In genomic region chr4:58578488-58578887, GRCm38 (mm10) we compare ENCODE assay signal across 11 mouse cellular contexts. TPM values are rescaled to one million over a fixed set of nuclear protein-coding genes. Genes with fewer than 3 reads are reported as not detected.
A peak's percentile ranks its signal among the peaks of the same experiment; 100 is the strongest.
DNase-seq lines count a peak whose midpoint lies in the region; ATAC-seq and TF ChIP-seq lines count a peak whose summit lies in the region.
"Had no signal": no experiment of that assay in that cellular context is flagged by ENCODE, and none has a peak within 500 bp of the region (broad histone marks: within the 10 kb centered on the region; RNA-seq: fewer than 3 reads in every experiment).

No protein-coding gene starts in this region.

- 0 out of 2 replicates have a peak overlapping the region, but pooled peaks have one; percentile 46 for H3K27ac ChIP-seq in limb, embryonic 10.5 days
- H3K27ac ChIP-seq in stomach, postnatal 0 days (replicated peaks): no peak overlapping the region
- H3K27ac ChIP-seq in hindbrain, embryonic 12.5 days: no peak overlapping the region
- H3K27ac ChIP-seq in midbrain, embryonic 13.5 days: no peak overlapping the region
- H3K27ac ChIP-seq: liver, embryonic 12.5 days; neural tube, embryonic 12.5 days had no signal

- no peak overlapping the region for H3K9ac ChIP-seq in stomach, postnatal 0 days (ENCODE audit: low read length)
- H3K9ac ChIP-seq in hindbrain, embryonic 12.5 days: no peak overlapping the region
- H3K9ac ChIP-seq in midbrain, embryonic 13.5 days (replicated peaks): no peak overlapping the region
- H3K9ac ChIP-seq: liver, embryonic 12.5 days; neural tube, embryonic 12.5 days had no signal

- peak; percentile 66; the same call in 1 of the 2 replicates for ATAC-seq in stomach, postnatal 0 days (ENCODE audit: low FRiP score, low TSS enrichment)
- ATAC-seq in erythroid progenitor cell, adult 5-6 weeks (replicated peaks; ENCODE audit: low FRiP score, poor library complexity, severe bottlenecking): no peak
- no peak for ATAC-seq in hindbrain, embryonic 12.5 days (ENCODE audit: low FRiP score)
- no peak for ATAC-seq in midbrain, embryonic 13.5 days
- ATAC-seq: liver, embryonic 12.5 days had no signal

- intact Hi-C loops in heart, postnatal 10 days (cut with DNase I): no loop called here

- H3K9me3 ChIP-seq in limb, embryonic 10.5 days (replicated peaks): no peaks in the 10 kb centered on the region
- H3K9me3 ChIP-seq in stomach, postnatal 0 days (ENCODE audit: control insufficient read depth, low read length): no peaks in the 10 kb centered on the region
- no peaks in the 10 kb centered on the region for H3K9me3 ChIP-seq in hindbrain, embryonic 12.5 days (replicated peaks)
- H3K9me3 ChIP-seq in midbrain, embryonic 13.5 days: no peaks in the 10 kb centered on the region
- H3K9me3 ChIP-seq: liver, embryonic 12.5 days; neural tube, embryonic 12.5 days had no signal

- TF ChIP-seq CTCF in stomach, postnatal 0 days (IDR thresholded peaks at IDR 0.05; ENCODE audit: low read depth): peak; percentile 41

- H3K4me1 ChIP-seq in limb, embryonic 10.5 days: peaks cover 24% of the 10 kb centered on the region
- no peaks in the 10 kb centered on the region for H3K4me1 ChIP-seq in stomach, postnatal 0 days (replicated peaks; ENCODE audit: control insufficient read depth, insufficient read depth)
- no peaks in the 10 kb centered on the region for H3K4me1 ChIP-seq in hindbrain, embryonic 12.5 days
- no peaks in the 10 kb centered on the region for H3K4me1 ChIP-seq in midbrain, embryonic 13.5 days (replicated peaks)
- H3K4me1 ChIP-seq: liver, embryonic 12.5 days; neural tube, embryonic 12.5 days had no signal

- 34% methylated on average over 2 of the region's 2 CpGs for WGBS in limb, embryonic 10.5 days
- 33% methylated on average over 2 of the region's 2 CpGs for WGBS in stomach, postnatal 0 days
- 39% methylated on average over 2 of the region's 2 CpGs for WGBS in hindbrain, embryonic 12.5 days
- WGBS in midbrain, embryonic 13.5 days: 50% methylated on average over 2 of the region's 2 CpGs

- H3K4me2 ChIP-seq in stomach, postnatal 0 days (replicated peaks; ENCODE audit: low read depth): no peak overlapping the region
- H3K4me2 ChIP-seq in hindbrain, embryonic 12.5 days (replicated peaks): no peak overlapping the region
- no peak overlapping the region for H3K4me2 ChIP-seq in midbrain, embryonic 13.5 days (replicated peaks)
- H3K4me2 ChIP-seq: liver, embryonic 12.5 days; neural tube, embryonic 12.5 days had no signal

- no peaks in the 10 kb centered on the region for H3K27me3 ChIP-seq in limb, embryonic 10.5 days (ENCODE audit: low read depth, poor library complexity, severe bottlenecking)
- no peaks in the 10 kb centered on the region for H3K27me3 ChIP-seq in stomach, postnatal 0 days (ENCODE audit: control insufficient read depth, insufficient read depth, low read length)
- H3K27me3 ChIP-seq in hindbrain, embryonic 12.5 days: no peaks in the 10 kb centered on the region
- no peaks in the 10 kb centered on the region for H3K27me3 ChIP-seq in midbrain, embryonic 13.5 days
- H3K27me3 ChIP-seq: liver, embryonic 12.5 days; neural tube, embryonic 12.5 days had no signal

- no peak for TF ChIP-seq EP300 in stomach, postnatal 0 days (optimal IDR thresholded peaks at IDR 0.05)

- no peaks in the 10 kb centered on the region for H3K36me3 ChIP-seq in limb, embryonic 10.5 days
- no peaks in the 10 kb centered on the region for H3K36me3 ChIP-seq in stomach, postnatal 0 days (ENCODE audit: control insufficient read depth, insufficient read depth, low read length)
- no peaks in the 10 kb centered on the region for H3K36me3 ChIP-seq in hindbrain, embryonic 12.5 days
- H3K36me3 ChIP-seq in midbrain, embryonic 13.5 days: no peaks in the 10 kb centered on the region
- H3K36me3 ChIP-seq: liver, embryonic 12.5 days; neural tube, embryonic 12.5 days had no signal

- DNase-seq in kidney, adult 11 months: peak; percentile 18
- no peak for DNase-seq in kidney, adult 18-20 months
- DNase-seq in heart, postnatal 10 days: peak; percentile 65 to 68
- no peak for DNase-seq in limb, embryonic 10.5 days (ENCODE audit: low spot score)
- DNase-seq in stomach, postnatal 0 days (ENCODE audit: low spot score): no peak
- DNase-seq: cerebellum, postnatal 14 days had no signal

- H3K4me3 ChIP-seq in limb, embryonic 10.5 days: no peak overlapping the region
- H3K4me3 ChIP-seq in stomach, postnatal 0 days (ENCODE audit: low read depth, low read length): no peak overlapping the region
- no peak overlapping the region for H3K4me3 ChIP-seq in hindbrain, embryonic 12.5 days
- no peak overlapping the region for H3K4me3 ChIP-seq in midbrain, embryonic 13.5 days (replicated peaks)
- H3K4me3 ChIP-seq: liver, embryonic 12.5 days; neural tube, embryonic 12.5 days had no signal

RNA-seq across cellular contexts. Expression of gene Lpar1, which starts 24.8 kb away (rescaled TPM):
- total RNA-seq in heart, postnatal 10 days (2021): 10 to 100 TPM; 20.6 to 25.3 TPM
- 197 and 253 TPM in 2 replicates for polyA plus RNA-seq in limb, embryonic 10.5 days (2016; fragmentation: Nextera tagmentation; extraction: Ambion mirVana)
- 36.4 and 37.5 TPM in 2 replicates for polyA plus RNA-seq in stomach, postnatal 0 days (2015; fragmentation: Nextera tagmentation; extraction: Ambion mirVana)
- total RNA-seq in erythroid progenitor cell, adult 5-6 weeks (2015; ENCODE audit: low replicate concordance): not detected in 2 replicates
- total RNA-seq in erythroid progenitor cell, adult 5-6 weeks (2017; ENCODE audit: low replicate concordance): not detected in 2 replicates
- 63.6 and 78.1 TPM in 2 replicates for polyA plus RNA-seq in hindbrain, embryonic 12.5 days (2016; fragmentation: Nextera tagmentation; extraction: Ambion mirVana)
- 15.8 and 18.2 TPM in 2 replicates for polyA plus RNA-seq in midbrain, embryonic 13.5 days (2015; fragmentation: Nextera tagmentation; extraction: Ambion mirVana)

Comparison
In these comparisons a context has a peak if more than half of its experiments do, and no peak if none do; other contexts are left out.
1. DNase-seq: peak in kidney, adult 11 months (single experiment) and heart, postnatal 10 days (2 of 2); none in kidney, adult 18-20 months (single experiment), limb, embryonic 10.5 days (single experiment) and stomach, postnatal 0 days (single experiment).